Mouse (Mus musculus): ENCODE data around the gene Shpk.

DNA sequence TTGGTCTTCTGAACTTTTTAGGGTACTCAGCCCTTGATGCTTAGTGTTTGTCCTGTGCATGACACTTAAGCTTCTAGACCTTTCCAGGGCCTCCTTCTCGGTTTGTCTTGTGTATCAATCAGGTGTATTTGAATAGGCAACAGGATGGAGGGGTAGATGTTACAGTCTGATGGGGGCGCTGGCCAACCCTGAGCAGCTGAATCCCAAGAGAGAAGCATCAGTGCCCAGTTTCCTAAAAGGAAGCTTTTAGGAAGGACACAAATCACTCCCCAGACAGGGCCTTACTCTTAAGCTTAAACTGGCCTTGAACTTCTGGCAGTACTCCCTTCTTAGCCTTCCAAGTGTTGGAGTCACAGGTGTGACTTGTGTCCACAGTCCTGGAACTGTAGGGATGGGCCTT is 21.4 kb upstream of the Shpk start:
- TF ChIP-seq CTCF (IDR thresholded peaks at IDR 0.05; ENCODE audit: low read depth) (no peak), EP300 (IDR thresholded peaks at IDR 0.05; ENCODE audit: low read depth) (no peak)

Data from liver, postnatal 0 days (tissue).